Mouse (Mus musculus): ENCODE results near the gene Sccpdh.

DNA sequence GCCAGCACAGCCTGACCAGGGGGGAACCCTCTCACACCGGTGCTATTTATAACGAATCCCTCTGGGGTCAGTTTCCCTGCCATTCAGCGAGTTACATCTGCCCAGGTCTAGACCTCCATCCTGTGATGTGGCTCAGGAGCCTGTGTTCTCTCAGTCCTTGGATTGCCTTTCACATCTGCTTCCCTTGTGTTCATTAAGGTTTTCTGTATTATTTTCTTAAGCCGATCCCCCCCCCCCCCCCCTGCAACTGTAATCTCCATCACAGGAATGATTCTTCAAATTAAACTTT lies 22.1 kb upstream of the Sccpdh start:
- TF ChIP-seq GATA1 (IDR thresholded peaks at IDR 0.05; ENCODE audit: borderline replicate concordance, low read length) (no peak), FLI1 (IDR thresholded peaks at IDR 0.05; ENCODE audit: low read length) (no peak)
